Mouse (Mus musculus) frontal cortex, postnatal 36 days (tissue): Measurements from ENCODE around the gene Enkur.

Experiments used
- DNase-seq, 2 experiments: peaks; one replicate each; pipeline ENCODE4 v3.0.0; 2022; ENCODE audit warnings: low spot score in 2 of 2

The Enkur gene

GRCm38 (mm10) chr2:21188610-21189009 lies 16.6 kb downstream of the Enkur start:
- no peak for DNase-seq

DNA sequence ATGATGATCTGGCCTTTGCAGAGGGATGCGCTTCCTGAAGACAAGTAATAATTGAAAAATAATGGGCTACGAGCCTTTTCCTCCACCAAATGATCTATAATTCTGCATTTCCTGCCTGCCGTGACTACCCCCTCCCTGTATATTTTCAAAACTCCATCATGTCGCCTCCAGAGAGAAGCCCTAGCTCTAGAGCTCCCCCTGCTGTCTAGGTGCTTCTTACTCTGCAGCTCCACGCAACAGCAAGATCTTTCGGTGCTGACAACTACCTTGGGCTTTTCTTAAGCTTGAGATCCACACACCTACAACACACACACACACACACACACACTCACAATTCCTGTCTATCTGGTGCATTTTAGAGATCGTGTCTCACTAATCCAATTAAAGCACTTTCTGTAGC lies 17.6 kb downstream of the Enkur start:
- DNase-seq = peak; percentile 60 to 78

DNA sequence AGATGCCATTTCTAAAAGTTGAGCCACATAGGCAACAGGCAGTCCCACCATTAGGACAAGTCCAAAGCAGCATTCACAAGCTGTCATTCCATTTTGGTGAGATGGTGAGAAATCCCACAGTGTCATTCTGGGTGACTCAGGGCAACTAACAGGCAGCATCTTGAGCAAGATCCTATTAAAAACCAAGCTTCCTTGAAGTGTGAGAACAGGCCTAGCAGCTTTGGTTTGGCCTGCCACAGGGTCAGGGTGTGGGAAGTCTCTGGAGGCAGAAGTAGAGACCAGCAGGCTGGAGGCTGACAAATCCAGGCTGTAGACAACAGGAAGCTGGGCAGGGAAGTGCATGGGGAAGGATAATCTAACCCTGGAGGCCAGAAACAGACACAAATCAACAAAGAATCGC lies 22.4 kb downstream of the Enkur start:
- DNase-seq = no peak

DNA sequence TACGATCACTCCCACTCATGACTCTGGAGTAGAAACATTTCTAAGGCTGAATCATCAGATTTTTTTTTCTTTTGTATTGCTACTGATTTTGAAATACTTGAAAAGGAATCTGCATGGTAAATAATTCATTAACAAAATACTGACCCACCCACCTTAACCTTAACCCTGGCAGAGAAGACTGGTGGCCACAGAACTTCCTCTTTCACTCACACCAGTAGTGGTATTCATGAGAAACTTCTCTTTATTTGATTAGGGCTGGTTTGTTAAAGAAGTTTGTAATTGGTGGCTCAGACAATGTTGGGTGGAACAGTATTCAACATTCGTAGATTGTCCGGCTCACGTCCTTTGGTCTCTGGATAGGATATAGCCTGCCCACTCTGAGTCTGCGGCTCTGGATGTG lies 26.0 kb downstream of the Enkur start:
- no peak for DNase-seq

GRCm38 (mm10) chr2:21172797-21173196 lies 32.4 kb downstream of the Enkur start:
- no peak for DNase-seq

DNA sequence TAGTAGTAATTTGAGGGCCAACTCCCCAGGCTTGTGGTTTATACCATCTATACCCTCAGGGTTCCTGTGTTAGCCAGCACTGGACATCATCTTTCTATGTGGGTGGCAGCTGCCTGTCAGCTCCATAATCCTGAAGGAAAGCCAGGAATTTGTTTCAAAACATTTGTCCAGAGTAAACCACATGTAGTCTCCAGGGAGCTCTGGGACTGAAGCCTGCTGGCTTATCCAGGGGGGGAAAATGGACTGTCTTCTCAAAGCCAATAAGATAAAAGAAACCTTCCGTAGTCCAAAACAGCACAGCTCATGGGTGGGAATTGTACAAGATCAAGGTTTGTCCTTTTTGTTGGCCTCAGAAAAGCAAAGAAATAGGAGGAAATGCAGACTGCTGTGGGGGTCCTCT lies 37.2 kb downstream of the Enkur start:
- no peak for DNase-seq

DNA sequence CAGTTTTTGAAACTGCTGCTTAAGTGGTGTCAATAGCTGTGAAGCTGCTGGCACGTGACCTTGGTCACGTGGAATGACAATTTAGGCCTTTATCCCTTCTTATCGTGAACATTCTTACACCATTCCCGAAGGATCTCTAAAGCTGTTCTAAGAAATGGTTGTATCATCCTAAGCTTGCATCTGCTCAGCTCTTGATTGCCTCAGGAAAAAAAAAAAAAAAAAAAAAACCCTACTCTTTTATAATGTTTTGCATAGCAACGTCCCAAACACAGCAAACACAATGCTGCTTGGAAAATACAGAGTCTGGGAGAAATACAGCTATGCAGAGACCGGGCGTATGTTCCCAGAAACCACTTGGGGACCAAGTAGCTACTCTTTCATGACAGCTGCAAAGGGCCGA lies 40.9 kb downstream of the Enkur start:
- DNase-seq = no peak

- no peak for DNase-seq
Measured at GRCm38 (mm10) chr2:21153469-21153868, 51.7 kb downstream of the Enkur start.

- no peak for DNase-seq
Measured at GRCm38 (mm10) chr2:21147169-21147568, 58.0 kb downstream of the Enkur start.

DNA sequence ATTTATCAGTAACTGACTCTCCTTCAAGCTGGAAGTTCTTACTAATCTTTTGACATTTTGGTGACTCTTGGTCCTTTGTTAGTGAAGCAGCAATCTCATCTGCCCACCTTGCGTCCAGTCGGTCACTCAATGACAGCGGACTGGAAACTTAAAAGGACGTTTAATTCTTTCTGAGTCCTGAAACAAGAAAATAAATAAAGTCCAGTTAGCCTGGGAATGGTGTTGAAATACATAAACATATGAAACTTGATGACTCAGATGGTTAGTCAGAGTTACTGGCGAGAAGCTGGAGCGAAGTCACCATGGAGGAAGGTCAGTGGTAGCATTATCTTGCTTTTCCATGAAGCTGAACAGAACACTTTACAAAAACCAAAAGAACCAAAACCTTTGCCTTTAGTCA lies 58.7 kb downstream of the Enkur start:
- DNase-seq = no peak

DNA sequence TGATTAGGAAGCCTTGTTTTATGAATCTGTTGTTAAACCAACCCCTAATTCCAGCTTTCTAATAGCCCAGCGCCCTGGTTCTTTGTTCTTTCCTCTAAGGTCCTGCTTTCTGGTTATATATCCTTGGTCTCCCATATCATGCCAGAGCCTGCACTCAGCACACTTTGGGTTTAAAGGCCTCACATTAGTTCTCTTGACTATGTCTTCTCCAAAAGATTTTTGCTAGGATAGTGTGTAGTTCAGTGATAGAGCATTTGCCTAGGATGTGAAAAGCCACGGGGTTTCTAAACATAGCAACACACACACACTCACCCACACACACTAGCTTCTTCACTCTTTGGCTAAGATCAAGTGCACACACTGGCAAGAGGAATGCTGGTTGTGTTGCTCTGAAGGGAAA lies 62.5 kb downstream of the Enkur start:
- DNase-seq = peak; percentile 5 to 32

DNA sequence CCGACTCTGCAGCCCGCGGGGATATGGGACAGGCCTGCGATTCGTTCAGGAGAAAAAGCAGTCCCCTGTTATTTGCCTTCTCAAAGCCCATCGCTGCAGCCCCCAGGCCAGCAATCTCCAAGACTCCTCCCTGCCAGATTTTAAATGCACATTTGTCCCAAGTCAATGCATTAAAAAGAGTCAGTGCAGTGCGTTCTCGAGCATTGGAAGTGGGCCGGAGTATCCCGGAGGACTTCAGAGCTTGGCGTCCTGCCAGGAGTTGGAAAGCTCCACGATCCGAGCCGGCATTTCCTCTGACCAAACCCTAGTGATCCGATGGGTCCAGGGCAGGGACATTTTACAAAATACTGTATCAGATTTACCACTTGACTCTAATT lies 63.0 kb downstream of the Enkur start:
- DNase-seq = peak; percentile 28 to 41

GRCm38 (mm10) chr2:21141520-21142203 lies 63.5 kb downstream of the Enkur start:
- peak; percentile 41 to 48 for DNase-seq

- DNase-seq = no peak
Measured at GRCm38 (mm10) chr2:21141189-21141519, 64.0 kb downstream of the Enkur start.
